Comparison of ENCODE assay signal across 12 mouse cellular contexts in genomic region chr15:99341102-99341501, GRCm38 (mm10). TPM values are rescaled to one million over a fixed set of nuclear protein-coding genes. Genes with fewer than 3 reads are reported as not detected.
A peak's percentile ranks its signal among the peaks of the same experiment; 100 is the strongest.
DNase-seq lines count a peak whose midpoint lies in the region; ATAC-seq and TF ChIP-seq lines count a peak whose summit lies in the region.
"Had no signal": no experiment of that assay in that cellular context is flagged by ENCODE, and none has a peak within 500 bp of the region (broad histone marks: within the 10 kb centered on the region; RNA-seq: fewer than 3 reads in every experiment).

No protein-coding gene starts in this region.

- H3K4me1 ChIP-seq in kidney, postnatal 0 days (replicated peaks; ENCODE audit: insufficient read depth, low read length) = peaks cover 61% of the 10 kb centered on the region
- H3K4me1 ChIP-seq in brown adipose tissue, adult 24 weeks (ENCODE audit: control insufficient read depth, insufficient read depth, insufficient read length, low read length) = peaks cover 59% of the 10 kb centered on the region
- H3K4me1 ChIP-seq in hindbrain, postnatal 0 days (ENCODE audit: insufficient read depth, low read length) = peaks cover 22% of the 10 kb centered on the region
- no peaks in the 10 kb centered on the region; the same call in 1 of the 2 replicates for H3K4me1 ChIP-seq in midbrain, embryonic 16.5 days (ENCODE audit: control insufficient read depth, insufficient read depth, low read length)

- peak overlapping the region; percentile 50; the same call in 1 of the 2 replicates for H3K27ac ChIP-seq in kidney, postnatal 0 days
- 0 out of 2 replicates have a peak overlapping the region, but pooled peaks have one; percentile 3 for H3K27ac ChIP-seq in brown adipose tissue, adult 24 weeks (replicated peaks; ENCODE audit: low read depth, low read length)
- no peak overlapping the region for H3K27ac ChIP-seq in hindbrain, postnatal 0 days
- no peak overlapping the region for H3K27ac ChIP-seq in midbrain, embryonic 16.5 days (ENCODE audit: low read length)
- H3K27ac ChIP-seq: limb, embryonic 12.5 days had no signal

- no peak overlapping the region for H3K4me2 ChIP-seq in kidney, postnatal 0 days (ENCODE audit: low read length)
- H3K4me2 ChIP-seq in hindbrain, postnatal 0 days (ENCODE audit: low read depth, low read length) = no peak overlapping the region
- no peak overlapping the region for H3K4me2 ChIP-seq in midbrain, embryonic 16.5 days (ENCODE audit: low read length)
- H3K4me2 ChIP-seq: limb, embryonic 12.5 days had no signal

- 77% methylated on average over 3 of the region's 3 CpGs for WGBS in kidney, postnatal 0 days
- 97% methylated on average over 3 of the region's 3 CpGs for WGBS in hindbrain, postnatal 0 days
- 92% methylated on average over 3 of the region's 3 CpGs for whole genome bisulfite sequencing in midbrain, embryonic 16.5 days

- no peak overlapping the region for H3K9ac ChIP-seq in kidney, postnatal 0 days (ENCODE audit: low read depth, low read length)
- H3K9ac ChIP-seq in hindbrain, postnatal 0 days (replicated peaks; ENCODE audit: low read length) = no peak overlapping the region
- no peak overlapping the region for H3K9ac ChIP-seq in midbrain, embryonic 16.5 days (ENCODE audit: low read depth, low read length)
- H3K9ac ChIP-seq: limb, embryonic 12.5 days had no signal

- H3K36me3 ChIP-seq in kidney, postnatal 0 days (ENCODE audit: insufficient read depth, low read length) = no peaks in the 10 kb centered on the region
- H3K36me3 ChIP-seq in hindbrain, postnatal 0 days (ENCODE audit: insufficient read depth, low read length) = no peaks in the 10 kb centered on the region
- no peaks in the 10 kb centered on the region for H3K36me3 ChIP-seq in midbrain, embryonic 16.5 days (ENCODE audit: control insufficient read depth, insufficient read depth, low read length)
- H3K36me3 ChIP-seq: limb, embryonic 12.5 days had no signal

- no peak overlapping the region for H3K4me3 ChIP-seq in kidney, postnatal 0 days (replicated peaks; ENCODE audit: low read depth, low read length)
- H3K4me3 ChIP-seq in brown adipose tissue, adult 24 weeks (ENCODE audit: insufficient read depth, low read depth, low read length) = no peak overlapping the region
- H3K4me3 ChIP-seq in hindbrain, postnatal 0 days (ENCODE audit: low read length) = no peak overlapping the region
- no peak overlapping the region for H3K4me3 ChIP-seq in midbrain, embryonic 16.5 days (ENCODE audit: low read depth, low read length)
- H3K4me3 ChIP-seq: limb, embryonic 12.5 days had no signal

- no peaks in the 10 kb centered on the region for H3K27me3 ChIP-seq in kidney, postnatal 0 days (ENCODE audit: insufficient read depth, low read length)
- no peaks in the 10 kb centered on the region for H3K27me3 ChIP-seq in hindbrain, postnatal 0 days (ENCODE audit: insufficient read depth, low read length)
- H3K27me3 ChIP-seq in midbrain, embryonic 16.5 days (ENCODE audit: control insufficient read depth, insufficient read depth, low read depth, low read length) = no peaks in the 10 kb centered on the region
- H3K27me3 ChIP-seq: limb, embryonic 12.5 days had no signal

- DNase-seq in kidney, postnatal 0 days (ENCODE audit: low spot score) = no peak
- no peak for DNase-seq in kidney, adult 11 months
- DNase-seq in lung, postnatal 4 days = peak; percentile 45 to 55
- peak; percentile 61 to 69 for DNase-seq in thymus, postnatal 10 days (ENCODE audit: low spot score in 2 of 2)
- no peak for DNase-seq in embryo, embryonic 10.5 days (ENCODE audit: low spot score)
- DNase-seq in hindbrain, postnatal 0 days (ENCODE audit: low spot score) = no peak
- DNase-seq: cerebellum, adult 11 months had no signal

- TF ChIP-seq CTCF in kidney, postnatal 0 days (IDR thresholded peaks at IDR 0.05; ENCODE audit: low read depth) = no peak
- TF ChIP-seq CTCF in hindbrain, postnatal 0 days (IDR thresholded peaks at IDR 0.05; ENCODE audit: low read depth) = no peak

- H3K9me3 ChIP-seq in kidney, postnatal 0 days (replicated peaks; ENCODE audit: low read length) = no peaks in the 10 kb centered on the region
- H3K9me3 ChIP-seq in hindbrain, postnatal 0 days (ENCODE audit: low read length) = no peaks in the 10 kb centered on the region
- H3K9me3 ChIP-seq in midbrain, embryonic 16.5 days (replicated peaks; ENCODE audit: control insufficient read depth, low read length, poor library complexity, severe bottlenecking) = no peaks in the 10 kb centered on the region
- H3K9me3 ChIP-seq: limb, embryonic 12.5 days had no signal

- no peak for ATAC-seq in kidney, postnatal 0 days (replicated peaks; ENCODE audit: low FRiP score, low read depth)
- no peak for ATAC-seq in hindbrain, postnatal 0 days
- ATAC-seq in midbrain, embryonic 16.5 days = no peak

RNA-seq across cellular contexts. Expression of gene Fmnl3, which starts 29.2 kb away (rescaled TPM):
- polyA plus RNA-seq in kidney, postnatal 0 days (2015; fragmentation: Nextera tagmentation; extraction: Ambion mirVana) = 31.6 and 33.4 TPM in 2 replicates
- 3.6 and 6.7 TPM in 2 replicates for polyA plus RNA-seq in brown adipose tissue, adult 24 weeks (2012; ENCODE audit: insufficient read depth, insufficient read length, missing spikeins)
- 11.9 and 15.2 TPM in 2 replicates for total RNA-seq in hindbrain, postnatal 0 days (2014; rRNA removed)
- 8.0 and 8.2 TPM in 2 replicates for polyA plus RNA-seq in hindbrain, postnatal 0 days (2015; fragmentation: Nextera tagmentation; extraction: Ambion mirVana)
- polyA plus RNA-seq in midbrain, embryonic 16.5 days (2015; fragmentation: Nextera tagmentation; extraction: Ambion mirVana) = 7.9 and 8.0 TPM in 2 replicates

RNA-seq across cellular contexts. Expression of gene Fam186b, which starts 45.4 kb away (rescaled TPM):
- 0.22 and 0.47 TPM in 2 replicates for polyA plus RNA-seq in kidney, postnatal 0 days (2015; fragmentation: Nextera tagmentation; extraction: Ambion mirVana)
- not detected in 2 replicates for polyA plus RNA-seq in brown adipose tissue, adult 24 weeks (2012; ENCODE audit: insufficient read depth, insufficient read length, missing spikeins)
- 0.86 and 1.3 TPM in 2 replicates for total RNA-seq in hindbrain, postnatal 0 days (2014; rRNA removed)
- 1.3 and 1.4 TPM in 2 replicates for polyA plus RNA-seq in hindbrain, postnatal 0 days (2015; fragmentation: Nextera tagmentation; extraction: Ambion mirVana)
- polyA plus RNA-seq in midbrain, embryonic 16.5 days (2015; fragmentation: Nextera tagmentation; extraction: Ambion mirVana) = 0.53 and 0.73 TPM in 2 replicates
- polyA plus RNA-seq: limb, embryonic 12.5 days; neural tube, embryonic 11.5 days; stomach, embryonic 14.5 days had no signal

RNA-seq across cellular contexts. Expression of gene Prpf40b, which starts 46.2 kb away (rescaled TPM):
- polyA plus RNA-seq in kidney, postnatal 0 days (2015; fragmentation: Nextera tagmentation; extraction: Ambion mirVana) = 38.3 and 42.7 TPM in 2 replicates
- polyA plus RNA-seq in brown adipose tissue, adult 24 weeks (2012; ENCODE audit: insufficient read depth, insufficient read length, missing spikeins) = 17.9 and 18.5 TPM in 2 replicates
- 90.2 and 94.2 TPM in 2 replicates for total RNA-seq in hindbrain, postnatal 0 days (2014; rRNA removed)
- polyA plus RNA-seq in hindbrain, postnatal 0 days (2015; fragmentation: Nextera tagmentation; extraction: Ambion mirVana) = 101 and 110 TPM in 2 replicates
- 122 and 130 TPM in 2 replicates for polyA plus RNA-seq in midbrain, embryonic 16.5 days (2015; fragmentation: Nextera tagmentation; extraction: Ambion mirVana)

RNA-seq across cellular contexts. Expression of gene Tmbim6, which starts 51.6 kb away (rescaled TPM):
- 774 and 842 TPM in 2 replicates for polyA plus RNA-seq in kidney, postnatal 0 days (2015; fragmentation: Nextera tagmentation; extraction: Ambion mirVana)
- polyA plus RNA-seq in brown adipose tissue, adult 24 weeks (2012; ENCODE audit: insufficient read depth, insufficient read length, missing spikeins) = 290 and 634 TPM in 2 replicates
- 323 and 346 TPM in 2 replicates for total RNA-seq in hindbrain, postnatal 0 days (2014; rRNA removed)
- polyA plus RNA-seq in hindbrain, postnatal 0 days (2015; fragmentation: Nextera tagmentation; extraction: Ambion mirVana) = 355 and 374 TPM in 2 replicates
- polyA plus RNA-seq in midbrain, embryonic 16.5 days (2015; fragmentation: Nextera tagmentation; extraction: Ambion mirVana) = 279 and 310 TPM in 2 replicates

Comparison
In these comparisons a context has a peak if more than half of its experiments do, and no peak if none do; other contexts are left out.
1. DNase-seq: peak in lung, postnatal 4 days (2 of 2) and thymus, postnatal 10 days (2 of 2); none in kidney, postnatal 0 days (single experiment), kidney, adult 11 months (single experiment), embryo, embryonic 10.5 days (single experiment) and hindbrain, postnatal 0 days (single experiment).
2. H3K27ac ChIP-seq: peak in kidney, postnatal 0 days (single experiment) and brown adipose tissue, adult 24 weeks (single experiment); none in hindbrain, postnatal 0 days (single experiment) and midbrain, embryonic 16.5 days (single experiment).